Mouse (Mus musculus) spleen, adult 2 months (tissue): ENCODE results near the gene Lgmn. TPM values are rescaled to one million over a fixed set of nuclear protein-coding genes. Genes with fewer than 3 reads are reported as not detected.

ENCODE experiments used
- DNase-seq, 2 experiments: peaks; one replicate each; pipeline versions ENCODE4 v3.0.0 to v3.0.0-alpha.2; 2012 to 2021; ENCODE audit warnings: low spot score in 2 of 2, low read depth in 1 of 2
- H3K27ac ChIP-seq: fragments of 200-500 bp; 2 replicates; pipeline ENCODE4 v1.5.1; 2012; ENCODE audit warnings: low read length, inconsistent platforms; ENCODE audit not compliant: insufficient read depth
- H3K27me3 ChIP-seq: fragments of 200-500 bp; 2 replicates; pipeline ENCODE4 v1.6.1; 2012; ENCODE audit warnings: mild to moderate bottlenecking, moderate library complexity, low read length, inconsistent platforms; ENCODE audit not compliant: control insufficient read depth, insufficient read depth
- H3K36me3 ChIP-seq: fragments of 200-500 bp; 2 replicates; pipeline ENCODE4 v1.6.1; 2012; ENCODE audit warnings: mild to moderate bottlenecking, low read length, inconsistent platforms; ENCODE audit not compliant: control insufficient read depth, insufficient read depth
- H3K4me1 ChIP-seq: fragments of 200-500 bp; 2 replicates; pipeline ENCODE4 v1.6.1; 2011; ENCODE audit warnings: inconsistent platforms; ENCODE audit not compliant: control insufficient read depth, insufficient read depth, insufficient read length
- H3K4me3 ChIP-seq: fragments of 200-500 bp; 2 replicates; pipeline ENCODE4 v1.5.1; 2011; ENCODE audit warnings: mild to moderate bottlenecking, inconsistent platforms; ENCODE audit not compliant: insufficient read depth, insufficient read length; ENCODE audit errors: extremely low read depth
- CTCF ChIP-seq: fragments of 200-500 bp; IDR thresholded peaks from 2 replicates; pipeline ENCODE4 v1.5.1; 2011; ENCODE audit warnings: mild to moderate bottlenecking, inconsistent platforms; ENCODE audit not compliant: insufficient read depth, insufficient read length, insufficient replicate concordance; ENCODE audit errors: extremely low read depth
- POLR2A ChIP-seq: fragments of 200-500 bp; IDR thresholded peaks from 2 replicates; pipeline ENCODE4 v1.6.1; 2011; ENCODE audit warnings: low read depth, low read length, inconsistent platforms
- WGBS: fragments of 180-500 bp; shearing (Covaris S2); methylation state at CpG from one replicate; pipeline ENCODE4 v1.1.7; 2018; 5-methylcytosine and 5-hydroxymethylcytosine counted together
- polyA plus RNA-seq: library from polyadenylated mRNA; depleted of rRNA; stranded (reverse); fragments of >200 nt; gene quantifications from 2 replicates; pipeline ENCODE4 v1.2.3, GENCODE M21; 2012; rRNA removed

The Lgmn gene
- polyA plus RNA-seq, 1 experiment, result 111 TPM

GRCm38 (mm10) chr12:102354126-102354984 lies 85.3 kb downstream of the Lgmn start:
- peaks cover 10% of the 10 kb centered on the region for H3K36me3 ChIP-seq
- DNase-seq, result peak; percentile 31 to 71
- 23% methylated on average over 10 of the region's 10 CpGs for WGBS
- TF ChIP-seq CTCF (no peak), POLR2A (peak; percentile 11; the same call in 1 of the 2 replicates)
- peaks cover 59% of the 10 kb centered on the region; the same call in 1 of the 2 replicates for H3K4me1 ChIP-seq
- H3K4me3 ChIP-seq, result peak overlapping the region; percentile 60
- no peaks in the 10 kb centered on the region for H3K27me3 ChIP-seq
- H3K27ac ChIP-seq, result peak overlapping the region; percentile 88

GRCm38 (mm10) chr12:102350997-102351396 lies 88.6 kb downstream of the Lgmn start:
- Histone ChIP-seq H3K4me3 (no peak overlapping the region; the same call in 1 of the 2 replicates), H3K27me3 (no peaks in the 10 kb centered on the region), H3K27ac (peak overlapping the region; percentile 96), H3K4me1 (peaks cover 47% of the 10 kb centered on the region; the same call in 1 of the 2 replicates), H3K36me3 (no peaks in the 10 kb centered on the region; the same call in 1 of the 2 replicates)
- TF ChIP-seq CTCF (no peak), POLR2A (no peak)
- peak in 1 of 2 experiments; percentile 33 for DNase-seq
- WGBS, result 31% methylated on average over 1 of the region's 1 CpGs

GRCm38 (mm10) chr12:102348447-102348846 lies 91.2 kb downstream of the Lgmn start:
- peak overlapping the region; percentile 20; the same call in 1 of the 2 replicates for H3K27ac ChIP-seq

GRCm38 (mm10) chr12:102346507-102346906 lies 93.1 kb downstream of the Lgmn start:
- H3K36me3 ChIP-seq, result no peaks in the 10 kb centered on the region
- H3K27ac ChIP-seq, result no peak overlapping the region
- H3K4me1 ChIP-seq, result peaks cover 19% of the 10 kb centered on the region; the same call in 1 of the 2 replicates
- peak; percentile 45 to 70 for DNase-seq
- H3K4me3 ChIP-seq, result no peak overlapping the region
- WGBS, result 9% methylated on average over 1 of the region's 1 CpGs
- peak; percentile 50; the same call in 1 of the 2 replicates for TF ChIP-seq CTCF
- TF ChIP-seq POLR2A, result no peak
- no peaks in the 10 kb centered on the region for H3K27me3 ChIP-seq

More at GRCm38 (mm10) chr12:102348447-102348846, 91.2 kb downstream of the Lgmn start:
- TF ChIP-seq POLR2A (no peak), CTCF (no peak)
- no peak for DNase-seq
- no peaks in the 10 kb centered on the region for H3K27me3 ChIP-seq
- H3K36me3 ChIP-seq, result no peaks in the 10 kb centered on the region; the same call in 1 of the 2 replicates
- WGBS, result 87% methylated on average over 6 of the region's 6 CpGs
- H3K4me1 ChIP-seq, result peaks cover 36% of the 10 kb centered on the region; the same call in 1 of the 2 replicates
- no peak overlapping the region for H3K4me3 ChIP-seq

GRCm38 (mm10) chr12:102345031-102345815 lies 94.4 kb downstream of the Lgmn start:
- Histone ChIP-seq H3K27me3 (no peaks in the 10 kb centered on the region), H3K36me3 (no peaks in the 10 kb centered on the region), H3K4me1 (peaks cover 8% of the 10 kb centered on the region; the same call in 1 of the 2 replicates), H3K27ac (no peak overlapping the region), H3K4me3 (no peak overlapping the region)
- no peak for DNase-seq
- TF ChIP-seq CTCF, result no peak
- TF ChIP-seq POLR2A, result no peak
- WGBS, result 89% methylated on average over 14 of the region's 14 CpGs

Other genes with a start within 250 kb of the Lgmn start
- 63.4 and 67.0 TPM in 2 replicates for gene Rin3, start 156.8 kb downstream of the Lgmn start, polyA plus RNA-seq
- 6.9 and 9.3 TPM in 2 replicates for gene Golga5, start 29.3 kb upstream of the Lgmn start, polyA plus RNA-seq
- 0.12 TPM in 1 of 2 replicates, not detected in the other for gene Chga, start 115.2 kb upstream of the Lgmn start, polyA plus RNA-seq